Mouse (Mus musculus): ENCODE results near the gene Hsd11b2. TPM values are rescaled to one million over a fixed set of nuclear protein-coding genes. Genes with fewer than 3 reads are reported as not detected.
A peak's percentile ranks its signal among the peaks of the same experiment; 100 is the strongest.

The Hsd11b2 gene
- polyA plus RNA-seq, 1 experiment: not detected

GRCm38 (mm10) chr8:105514656-105515055, 3.9 kb upstream of the Hsd11b2 start:
- 81% methylated on average over 5 of the region's 5 CpGs for WGBS
- Histone ChIP-seq H3K4me3 (ENCODE audit: insufficient read depth, low read depth, low read length) (no peak overlapping the region), H3K27ac (ENCODE audit: insufficient read depth, low read depth, low read length) (no peak overlapping the region), H3K4me1 (ENCODE audit: control insufficient read depth, insufficient read depth, low read length) (peaks cover 14% of the 10 kb centered on the region)
- TF ChIP-seq CTCF (IDR thresholded peaks at IDR 0.05; ENCODE audit: insufficient read depth, low read depth, low read length): no peak

- Histone ChIP-seq H3K27ac (ENCODE audit: insufficient read depth, low read depth, low read length) (no peak overlapping the region), H3K4me3 (ENCODE audit: insufficient read depth, low read depth, low read length) (no peak overlapping the region), H3K4me1 (ENCODE audit: control insufficient read depth, insufficient read depth, low read length) (peaks cover 14% of the 10 kb centered on the region)
- 14% methylated on average over 12 of the region's 12 CpGs for WGBS
- TF ChIP-seq POLR2A (IDR thresholded peaks at IDR 0.05; ENCODE audit: insufficient read depth, low read depth, low read length): no peak
- TF ChIP-seq CTCF (IDR thresholded peaks at IDR 0.05; ENCODE audit: insufficient read depth, low read depth, low read length): peak; percentile 71
Measured at GRCm38 (mm10) chr8:105516018-105516645, 2.4 kb upstream of the Hsd11b2 start.

- peaks cover 14% of the 10 kb centered on the region for H3K4me1 ChIP-seq (ENCODE audit: control insufficient read depth, insufficient read depth, low read length)
- 65% methylated on average over 8 of the region's 8 CpGs for WGBS
- TF ChIP-seq CTCF (IDR thresholded peaks at IDR 0.05; ENCODE audit: insufficient read depth, low read depth, low read length): no peak
- no peak for TF ChIP-seq POLR2A (IDR thresholded peaks at IDR 0.05; ENCODE audit: insufficient read depth, low read depth, low read length)
- no peak overlapping the region for H3K27ac ChIP-seq (ENCODE audit: insufficient read depth, low read depth, low read length)
- H3K4me3 ChIP-seq (ENCODE audit: insufficient read depth, low read depth, low read length): no peak overlapping the region
Measured at GRCm38 (mm10) chr8:105517346-105517745, 1.2 kb upstream of the Hsd11b2 start.

- Histone ChIP-seq H3K4me3 (ENCODE audit: insufficient read depth, low read depth, low read length) (no peak overlapping the region), H3K27ac (ENCODE audit: insufficient read depth, low read depth, low read length) (no peak overlapping the region), H3K4me1 (ENCODE audit: control insufficient read depth, insufficient read depth, low read length) (peaks cover 14% of the 10 kb centered on the region)
- no peak for TF ChIP-seq POLR2A (IDR thresholded peaks at IDR 0.05; ENCODE audit: insufficient read depth, low read depth, low read length)
- no peak for TF ChIP-seq CTCF (IDR thresholded peaks at IDR 0.05; ENCODE audit: insufficient read depth, low read depth, low read length)
- WGBS: 30% methylated on average over 2 of the region's 2 CpGs
Measured at GRCm38 (mm10) chr8:105519591-105519990, 1.0 kb downstream of the Hsd11b2 start.

GRCm38 (mm10) chr8:105520521-105520920, 2.0 kb downstream of the Hsd11b2 start:
- TF ChIP-seq POLR2A (IDR thresholded peaks at IDR 0.05; ENCODE audit: insufficient read depth, low read depth, low read length) (no peak), CTCF (IDR thresholded peaks at IDR 0.05; ENCODE audit: insufficient read depth, low read depth, low read length) (no peak)
- Histone ChIP-seq H3K4me3 (ENCODE audit: insufficient read depth, low read depth, low read length) (no peak overlapping the region), H3K27ac (ENCODE audit: insufficient read depth, low read depth, low read length) (no peak overlapping the region), H3K4me1 (ENCODE audit: control insufficient read depth, insufficient read depth, low read length) (peaks cover 14% of the 10 kb centered on the region)
- WGBS: 69% methylated on average over 5 of the region's 5 CpGs

GRCm38 (mm10) chr8:105521061-105521460, 2.5 kb downstream of the Hsd11b2 start:
- WGBS: 11% methylated on average over 3 of the region's 3 CpGs

GRCm38 (mm10) chr8:105521995-105522769, 3.6 kb downstream of the Hsd11b2 start:
- H3K4me3 ChIP-seq (ENCODE audit: insufficient read depth, low read depth, low read length): no peak overlapping the region
- no peak overlapping the region for H3K27ac ChIP-seq (ENCODE audit: insufficient read depth, low read depth, low read length)
- H3K4me1 ChIP-seq (ENCODE audit: control insufficient read depth, insufficient read depth, low read length): peaks cover 10% of the 10 kb centered on the region
- TF ChIP-seq POLR2A (IDR thresholded peaks at IDR 0.05; ENCODE audit: insufficient read depth, low read depth, low read length) (no peak), CTCF (IDR thresholded peaks at IDR 0.05; ENCODE audit: insufficient read depth, low read depth, low read length) (no peak)
- 89% methylated on average over 21 of the region's 21 CpGs for WGBS

More at GRCm38 (mm10) chr8:105521061-105521460, 2.5 kb downstream of the Hsd11b2 start:
- Histone ChIP-seq H3K4me3 (ENCODE audit: insufficient read depth, low read depth, low read length) (no peak overlapping the region), H3K4me1 (ENCODE audit: control insufficient read depth, insufficient read depth, low read length) (peaks cover 13% of the 10 kb centered on the region), H3K27ac (ENCODE audit: insufficient read depth, low read depth, low read length) (no peak overlapping the region)
- TF ChIP-seq POLR2A (IDR thresholded peaks at IDR 0.05; ENCODE audit: insufficient read depth, low read depth, low read length): no peak
- no peak for TF ChIP-seq CTCF (IDR thresholded peaks at IDR 0.05; ENCODE audit: insufficient read depth, low read depth, low read length)

GRCm38 (mm10) chr8:105522890-105523289, 4.3 kb downstream of the Hsd11b2 start:
- Histone ChIP-seq H3K4me3 (ENCODE audit: insufficient read depth, low read depth, low read length) (no peak overlapping the region), H3K4me1 (ENCODE audit: control insufficient read depth, insufficient read depth, low read length) (peaks cover 10% of the 10 kb centered on the region), H3K27ac (ENCODE audit: insufficient read depth, low read depth, low read length) (no peak overlapping the region)
- TF ChIP-seq POLR2A (IDR thresholded peaks at IDR 0.05; ENCODE audit: insufficient read depth, low read depth, low read length): no peak
- TF ChIP-seq CTCF (IDR thresholded peaks at IDR 0.05; ENCODE audit: insufficient read depth, low read depth, low read length): no peak
- WGBS: 86% methylated on average over 9 of the region's 9 CpGs

- TF ChIP-seq POLR2A (IDR thresholded peaks at IDR 0.05; ENCODE audit: insufficient read depth, low read depth, low read length) (no peak), CTCF (IDR thresholded peaks at IDR 0.05; ENCODE audit: insufficient read depth, low read depth, low read length) (no peak)
- 66% methylated on average over 2 of the region's 2 CpGs for WGBS
- Histone ChIP-seq H3K4me3 (ENCODE audit: insufficient read depth, low read depth, low read length) (no peak overlapping the region), H3K27ac (ENCODE audit: insufficient read depth, low read depth, low read length) (no peak overlapping the region), H3K4me1 (ENCODE audit: control insufficient read depth, insufficient read depth, low read length) (no peaks in the 10 kb centered on the region)
Measured at GRCm38 (mm10) chr8:105527110-105527509, 8.6 kb downstream of the Hsd11b2 start.
